Mouse (Mus musculus) intestine, postnatal 0 days (tissue): ENCODE data around the gene Klhl29. TPM values are rescaled to one million over a fixed set of nuclear protein-coding genes. Genes with fewer than 3 reads are reported as not detected.

Experiments used
- ATAC-seq: fragments of 200-750 bp; cut with Nextera tagmentation; 2 replicates; pipeline ENCODE4 v1.8.0; 2017; ENCODE audit warnings: mild to moderate bottlenecking, moderate TSS enrichment, moderate library complexity
- H3K27ac ChIP-seq: fragments of 300-500 bp; sonication (generic); 2 replicates; pipeline ENCODE4 v1.5.1; 2014; ENCODE audit warnings: mild to moderate bottlenecking, low read depth, low read length, moderate library complexity
- H3K27me3 ChIP-seq: fragments of 300-500 bp; sonication (generic); replicated peaks from 2 replicates; pipeline ENCODE4 v1.6.1; 2014; ENCODE audit warnings: low read length, mixed read lengths; ENCODE audit not compliant: control insufficient read depth, insufficient read depth
- H3K36me3 ChIP-seq: fragments of 300-500 bp; sonication (generic); 2 replicates; pipeline ENCODE4 v1.6.1; 2014; ENCODE audit warnings: mild to moderate bottlenecking, moderate library complexity; ENCODE audit not compliant: control insufficient read depth, insufficient read depth
- H3K4me1 ChIP-seq: fragments of 300-500 bp; sonication (generic); replicated peaks from 2 replicates; pipeline ENCODE4 v1.6.1; 2014; ENCODE audit warnings: antibody characterized with exemption, low read length, mixed read lengths; ENCODE audit not compliant: control insufficient read depth, insufficient read depth
- H3K4me2 ChIP-seq: fragments of 300-500 bp; sonication (generic); replicated peaks from 2 replicates; pipeline ENCODE4 v1.6.1; 2014; ENCODE audit warnings: low read depth, mild to moderate bottlenecking, moderate library complexity
- H3K4me3 ChIP-seq: fragments of 300-500 bp; sonication (generic); 2 replicates; pipeline ENCODE4 v1.5.1; 2014; ENCODE audit warnings: low read depth, low read length
- H3K9ac ChIP-seq: fragments of 300-500 bp; sonication (generic); 2 replicates; pipeline ENCODE4 v1.6.1; 2014; ENCODE audit warnings: mild to moderate bottlenecking, low read depth, low read length
- H3K9me3 ChIP-seq: fragments of 300-500 bp; sonication (generic); 2 replicates; pipeline ENCODE4 v1.6.1; 2016; ENCODE audit warnings: mixed run types; ENCODE audit not compliant: control insufficient read depth
- CTCF ChIP-seq: sonication (generic); IDR thresholded peaks from 2 replicates; pipeline ENCODE4 v1.5.1; 2016; ENCODE audit warnings: low read depth, mild to moderate bottlenecking, control low read depth, antibody characterized with exemption, moderate library complexity
- WGBS: fragments of 180-500 bp; shearing (Covaris S2); extraction: QIAGEN DNeasy Blood & Tissue Kit; methylation state at CpG from one replicate; pipeline ENCODE4 v1.1.7; 2014; 5-methylcytosine and 5-hydroxymethylcytosine counted together
- polyA plus RNA-seq: library from polyadenylated mRNA; unstranded; fragments of >200 nt; fragmentation: Nextera tagmentation; extraction: Ambion mirVana; gene quantifications from 2 replicates; pipeline ENCODE4 v1.2.1, GENCODE M21; 2015

The Klhl29 gene
- polyA plus RNA-seq, 1 experiment from 2014 or later = 0.34 TPM

DNA sequence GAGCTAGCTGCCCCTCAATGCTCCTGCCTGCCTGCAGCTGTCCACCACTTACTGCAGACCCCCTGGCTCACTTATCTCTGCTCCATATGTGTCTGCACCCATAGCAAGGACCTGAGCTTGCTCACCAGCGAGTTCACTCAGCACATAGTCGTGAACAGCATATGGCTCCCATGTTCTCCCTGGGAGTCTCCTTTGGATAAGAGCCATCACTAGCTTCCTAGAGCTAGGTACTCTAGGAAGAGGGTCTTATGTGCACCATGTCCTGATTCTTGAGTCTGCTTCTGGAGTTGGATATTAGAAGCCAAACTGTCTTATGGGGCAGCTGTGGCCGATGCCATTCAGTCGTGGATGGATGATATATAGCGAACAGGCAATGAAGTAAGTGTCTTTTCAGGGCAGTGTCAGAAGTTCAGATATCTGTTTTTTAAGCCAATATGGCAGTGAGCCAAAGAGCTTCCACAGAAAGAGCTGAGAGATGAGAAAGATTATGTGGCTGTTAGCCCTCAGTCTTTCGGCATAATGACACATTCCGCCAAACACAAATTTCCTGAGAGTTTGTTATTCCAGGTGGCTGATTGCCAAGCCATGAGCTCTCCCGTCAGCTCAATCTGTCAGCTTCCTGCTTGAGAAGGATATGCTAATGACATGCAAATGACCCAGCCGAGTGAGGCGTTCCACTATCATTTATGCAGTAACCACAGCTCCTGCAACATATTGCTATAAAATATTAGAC, 287.5 kb downstream of the Klhl29 start:
- Histone ChIP-seq H3K4me3 (no peak overlapping the region), H3K27me3 (no peaks in the 10 kb centered on the region), H3K4me2 (no peak overlapping the region), H3K27ac (no peak overlapping the region), H3K4me1 (no peaks in the 10 kb centered on the region), H3K9ac (no peak overlapping the region), H3K9me3 (no peaks in the 10 kb centered on the region), H3K36me3 (no peaks in the 10 kb centered on the region)
- TF ChIP-seq CTCF = no peak
- ATAC-seq = no peak
- 28% methylated on average over 10 of the region's 10 CpGs for WGBS

- WGBS = 94% methylated on average over 5 of the region's 5 CpGs
- Histone ChIP-seq H3K9me3 (no peaks in the 10 kb centered on the region), H3K27ac (no peak overlapping the region), H3K9ac (no peak overlapping the region), H3K4me1 (no peaks in the 10 kb centered on the region), H3K36me3 (no peaks in the 10 kb centered on the region), H3K4me2 (no peak overlapping the region), H3K27me3 (no peaks in the 10 kb centered on the region), H3K4me3 (no peak overlapping the region)
- TF ChIP-seq CTCF = no peak
- ATAC-seq = no peak
Measured at GRCm38 (mm10) chr12:5084714-5085113, 290.8 kb downstream of the Klhl29 start.

- H3K4me1 ChIP-seq = no peaks in the 10 kb centered on the region
- no peaks in the 10 kb centered on the region for H3K9me3 ChIP-seq
- H3K27me3 ChIP-seq = no peaks in the 10 kb centered on the region
- H3K4me2 ChIP-seq = no peak overlapping the region
- ATAC-seq = no peak
- no peak overlapping the region for H3K27ac ChIP-seq
- no peak overlapping the region for H3K9ac ChIP-seq
- no peak for TF ChIP-seq CTCF
- no peak overlapping the region for H3K4me3 ChIP-seq
- H3K36me3 ChIP-seq = no peaks in the 10 kb centered on the region
- 91% methylated on average over 4 of the region's 4 CpGs for WGBS
Measured at GRCm38 (mm10) chr12:5081480-5081879, 294.0 kb downstream of the Klhl29 start.

DNA sequence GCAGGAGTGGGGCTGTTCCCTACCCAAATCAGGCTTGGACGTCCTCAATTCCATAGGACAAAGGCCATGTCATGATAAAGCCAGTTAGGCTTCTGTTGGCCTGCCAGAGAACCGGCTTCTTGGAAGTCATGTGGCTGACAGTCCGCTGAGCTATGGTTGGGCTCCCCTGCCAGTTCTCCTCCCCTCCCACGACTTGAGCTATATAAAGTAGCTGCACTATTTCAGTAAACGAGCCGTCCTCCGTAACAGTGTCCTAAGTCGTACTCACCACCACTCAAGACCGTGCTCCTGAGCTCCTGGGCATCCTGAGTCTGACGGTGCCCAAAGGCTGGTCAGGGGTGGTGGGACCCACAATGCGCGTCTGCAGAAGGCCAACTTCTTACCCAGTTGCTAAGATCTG, 302.3 kb downstream of the Klhl29 start:
- no peaks in the 10 kb centered on the region for H3K27me3 ChIP-seq
- no peak overlapping the region for H3K9ac ChIP-seq
- WGBS = 79% methylated on average over 12 of the region's 12 CpGs
- H3K27ac ChIP-seq = no peak overlapping the region
- H3K4me2 ChIP-seq = no peak overlapping the region
- ATAC-seq = no peak
- no peaks in the 10 kb centered on the region for H3K36me3 ChIP-seq
- no peak for TF ChIP-seq CTCF
- no peaks in the 10 kb centered on the region for H3K4me1 ChIP-seq
- no peaks in the 10 kb centered on the region for H3K9me3 ChIP-seq
- no peak overlapping the region for H3K4me3 ChIP-seq

DNA sequence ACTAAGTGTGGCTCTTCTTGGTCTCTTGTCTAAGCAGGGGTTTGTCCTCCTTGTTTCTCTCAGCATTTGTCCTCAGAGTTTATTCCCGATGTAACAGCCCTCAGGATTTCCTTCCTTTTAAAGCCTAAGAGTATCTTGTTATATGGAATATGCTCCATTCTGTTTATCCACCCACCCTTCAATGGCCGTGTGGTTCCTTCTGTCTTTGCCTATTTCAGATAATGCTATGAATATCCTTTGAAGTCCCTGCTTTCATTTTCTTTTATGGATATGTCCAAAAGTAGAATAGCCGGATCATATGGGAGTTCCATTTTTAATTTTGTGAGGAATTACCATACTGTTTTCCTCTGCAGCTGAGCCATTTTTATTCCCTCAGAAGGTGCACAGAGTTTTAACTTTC, 305.4 kb downstream of the Klhl29 start:
- H3K4me1 ChIP-seq = no peaks in the 10 kb centered on the region
- no peaks in the 10 kb centered on the region for H3K9me3 ChIP-seq
- TF ChIP-seq CTCF = no peak
- WGBS = 68% methylated on average over 3 of the region's 3 CpGs
- ATAC-seq = no peak
- H3K27me3 ChIP-seq = no peaks in the 10 kb centered on the region
- H3K36me3 ChIP-seq = no peaks in the 10 kb centered on the region
- H3K9ac ChIP-seq = no peak overlapping the region
- H3K27ac ChIP-seq = no peak overlapping the region
- no peak overlapping the region for H3K4me2 ChIP-seq
- no peak overlapping the region for H3K4me3 ChIP-seq

DNA sequence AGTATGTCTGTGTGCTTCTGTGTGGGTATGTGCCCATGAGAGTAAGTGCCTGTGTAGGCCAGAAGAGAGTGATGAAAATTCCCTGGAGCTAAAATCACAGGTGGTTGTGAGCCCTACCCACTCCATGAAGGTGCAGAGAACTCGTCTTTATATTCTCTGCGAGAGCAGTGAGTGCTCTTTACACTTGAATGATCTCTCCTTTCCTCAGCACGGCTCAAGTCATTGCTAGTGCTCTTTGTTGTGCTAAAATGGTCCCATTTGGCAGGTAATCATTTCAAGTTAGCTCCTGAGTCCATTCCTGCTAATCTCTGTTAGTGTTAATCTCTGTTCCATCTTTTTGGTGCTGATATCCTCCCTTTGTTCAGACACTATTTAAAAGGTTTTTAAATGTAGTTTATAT, 307.9 kb downstream of the Klhl29 start:
- Histone ChIP-seq H3K4me1 (no peaks in the 10 kb centered on the region), H3K9me3 (no peaks in the 10 kb centered on the region), H3K4me3 (no peak overlapping the region), H3K27me3 (no peaks in the 10 kb centered on the region), H3K4me2 (no peak overlapping the region), H3K9ac (no peak overlapping the region), H3K27ac (no peak overlapping the region), H3K36me3 (no peaks in the 10 kb centered on the region)
- TF ChIP-seq CTCF = no peak
- 65% methylated on average over 3 of the region's 3 CpGs for WGBS
- no peak for ATAC-seq

DNA sequence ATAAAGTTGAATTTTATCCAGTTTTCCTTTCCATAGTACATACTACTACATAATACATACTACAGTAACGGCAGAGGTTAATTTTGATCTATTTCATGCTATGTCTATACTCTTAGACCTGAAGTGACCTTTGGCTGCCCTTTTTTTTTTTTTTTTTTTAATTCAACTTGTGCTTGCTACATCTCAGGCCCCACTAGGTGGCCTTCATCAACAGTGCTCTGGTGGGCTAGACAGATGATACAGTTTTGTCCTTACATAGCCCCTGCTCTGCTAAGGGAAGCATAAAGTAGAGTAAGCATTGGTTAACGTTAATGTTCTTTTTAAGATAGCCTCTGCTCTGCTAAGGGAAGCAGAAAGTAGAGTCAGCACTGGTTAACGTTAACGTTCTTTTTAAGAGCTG, 327.4 kb downstream of the Klhl29 start:
- Histone ChIP-seq H3K27me3 (no peaks in the 10 kb centered on the region), H3K9me3 (peaks cover 19% of the 10 kb centered on the region), H3K27ac (no peak overlapping the region), H3K4me1 (no peaks in the 10 kb centered on the region), H3K9ac (no peak overlapping the region), H3K36me3 (peaks cover 12% of the 10 kb centered on the region), H3K4me3 (no peak overlapping the region), H3K4me2 (no peak overlapping the region)
- TF ChIP-seq CTCF = no peak
- 89% methylated on average over 4 of the region's 4 CpGs for WGBS
- ATAC-seq = no peak
